Mouse (Mus musculus) embryo, embryonic 10 days (tissue): Measurements from ENCODE around the gene Fgfr2.

Source experiments
- DNase-seq: peaks from one replicate; pipeline ENCODE4 v3.0.0-alpha.2; 2015; ENCODE audit warnings: low spot score

Fgfr2 gene

DNA sequence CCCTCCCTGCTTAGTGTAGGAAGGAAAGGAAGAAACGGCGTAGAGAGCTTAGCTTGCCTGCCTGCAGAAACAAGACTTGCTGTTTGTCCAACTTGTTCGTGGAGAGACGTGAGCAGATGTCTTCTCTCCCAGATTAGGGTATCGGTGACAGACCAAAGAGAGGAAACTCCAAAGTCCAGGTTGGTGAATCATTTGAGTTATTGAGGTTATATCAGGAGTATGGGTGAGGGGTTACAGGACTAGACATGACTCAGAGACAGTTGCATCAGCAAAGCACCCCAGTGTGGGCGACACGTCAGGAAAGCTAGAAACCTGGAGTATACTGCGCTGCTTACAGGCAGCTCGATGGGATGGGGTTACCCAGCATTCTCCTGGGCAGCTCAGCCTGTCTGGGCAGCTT, 2457.8 kb downstream of the Fgfr2 start:
- DNase-seq: no peak

DNA sequence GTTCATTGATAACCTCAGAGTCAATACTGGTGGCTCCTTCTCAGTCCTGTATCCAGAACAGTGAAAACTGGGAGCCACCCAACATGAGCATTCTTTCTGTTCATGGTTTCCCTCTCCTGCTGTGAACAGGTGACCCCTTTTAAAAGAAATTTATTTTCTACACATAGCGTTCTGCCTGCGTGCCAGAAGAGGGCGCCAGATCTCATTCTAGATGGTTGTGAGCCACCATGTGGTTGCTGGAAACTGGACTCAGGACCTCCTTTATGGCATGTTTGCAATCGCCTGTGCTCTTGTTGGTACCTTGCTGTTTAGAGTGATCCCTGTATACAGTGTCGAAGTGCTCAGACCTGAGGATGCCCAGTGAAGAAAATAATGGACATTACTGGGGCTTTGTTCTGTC, 2458.5 kb downstream of the Fgfr2 start:
- no peak for DNase-seq

DNA sequence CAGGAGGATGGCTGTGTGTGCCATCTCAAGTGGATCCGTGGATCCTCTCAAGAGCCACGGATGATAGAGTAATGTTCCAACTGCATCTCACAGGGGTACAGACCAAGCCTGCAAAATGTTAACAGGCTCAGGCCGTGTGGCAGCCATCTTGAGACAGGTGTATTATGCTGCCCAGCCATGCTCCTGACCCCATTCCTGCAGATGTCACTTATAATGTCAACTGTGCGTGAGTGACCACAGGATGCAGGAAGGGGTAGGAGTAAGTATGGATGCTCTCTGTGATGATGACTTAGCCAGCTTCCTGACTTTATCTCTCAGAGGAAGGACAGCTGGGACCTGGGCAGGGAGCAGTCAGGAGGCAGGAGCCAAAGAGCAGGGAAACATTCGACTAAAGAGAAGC, 2459.1 kb downstream of the Fgfr2 start:
- no peak for DNase-seq

DNA sequence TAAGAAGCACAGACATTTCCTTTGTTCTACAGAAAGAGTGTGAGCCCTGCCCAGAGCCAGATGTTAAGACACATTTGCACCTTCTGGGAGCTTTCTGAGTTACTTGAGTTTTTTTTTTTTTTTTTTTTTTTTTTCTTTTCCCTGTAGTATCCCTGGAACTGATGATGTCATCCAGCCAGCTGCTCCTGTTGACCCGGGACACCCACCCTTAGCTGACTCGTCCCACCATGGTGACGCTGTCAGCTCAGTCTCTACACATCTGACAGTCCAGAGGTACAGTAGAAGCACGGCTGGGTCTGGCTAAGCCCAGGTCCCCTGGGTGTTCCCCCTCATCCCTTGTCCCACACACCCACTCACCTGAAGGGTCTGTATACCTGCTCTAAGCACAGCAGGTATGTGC, 2460.3 kb downstream of the Fgfr2 start:
- DNase-seq: no peak

DNA sequence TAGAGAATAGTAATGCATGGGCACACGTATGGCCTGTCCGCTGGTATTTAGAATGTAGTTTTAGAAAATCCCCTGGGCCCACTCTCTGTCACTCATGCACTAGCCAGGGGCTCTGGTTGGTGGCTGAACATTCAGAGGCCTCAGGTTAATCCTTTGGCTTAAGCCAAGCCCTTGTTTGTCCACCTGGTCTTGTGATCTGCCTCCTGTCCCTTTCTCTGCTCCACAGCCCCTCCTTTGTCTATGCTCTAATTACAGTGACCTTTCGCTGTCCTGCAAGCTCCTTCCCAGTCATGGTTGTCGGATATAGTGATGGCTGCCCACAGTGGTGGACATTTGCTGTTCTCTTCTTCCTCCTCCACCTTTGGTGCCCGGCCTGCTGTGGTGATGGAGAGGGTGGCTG, 2460.9 kb downstream of the Fgfr2 start:
- no peak for DNase-seq

DNA sequence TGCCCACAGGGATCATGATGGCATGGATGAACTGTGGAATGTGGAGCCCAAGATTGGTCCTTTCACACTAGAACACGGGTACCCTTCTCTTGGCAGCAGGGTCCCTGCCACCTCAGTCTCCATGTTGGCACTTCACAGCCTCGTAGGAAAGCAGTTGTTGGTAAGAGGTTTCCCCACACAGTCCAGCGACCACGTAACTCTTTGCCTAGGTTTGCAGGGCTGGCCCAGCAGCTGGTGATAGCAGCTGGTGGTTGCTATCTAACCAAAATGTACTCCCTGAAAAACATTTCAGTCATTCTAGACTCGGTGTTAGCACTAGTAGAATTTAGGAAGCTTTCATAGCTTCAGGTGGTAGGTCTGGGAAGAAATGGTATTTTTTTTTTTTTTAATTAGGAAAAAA, 2464.0 kb downstream of the Fgfr2 start:
- no peak for DNase-seq

DNA sequence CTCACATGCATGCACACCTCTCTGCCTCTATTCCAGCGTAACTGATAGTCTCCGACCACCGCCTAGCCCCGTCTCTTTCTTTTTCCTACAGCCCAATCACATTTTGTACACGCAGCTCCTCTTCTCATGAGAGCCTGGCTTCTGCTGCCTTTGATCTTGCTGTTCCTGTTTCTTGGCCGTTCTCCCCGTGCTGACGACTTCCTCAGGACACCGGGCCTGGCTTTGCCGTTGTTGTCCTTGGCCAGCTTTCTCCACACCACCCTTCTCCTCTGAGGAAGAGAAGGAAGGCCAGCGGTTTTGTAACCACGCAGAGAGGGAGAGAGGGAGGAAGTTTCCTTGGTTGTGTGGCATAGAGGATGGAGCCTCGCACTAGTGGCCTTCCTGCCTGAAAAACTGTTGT, 2465.4 kb downstream of the Fgfr2 start:
- DNase-seq: no peak

DNA sequence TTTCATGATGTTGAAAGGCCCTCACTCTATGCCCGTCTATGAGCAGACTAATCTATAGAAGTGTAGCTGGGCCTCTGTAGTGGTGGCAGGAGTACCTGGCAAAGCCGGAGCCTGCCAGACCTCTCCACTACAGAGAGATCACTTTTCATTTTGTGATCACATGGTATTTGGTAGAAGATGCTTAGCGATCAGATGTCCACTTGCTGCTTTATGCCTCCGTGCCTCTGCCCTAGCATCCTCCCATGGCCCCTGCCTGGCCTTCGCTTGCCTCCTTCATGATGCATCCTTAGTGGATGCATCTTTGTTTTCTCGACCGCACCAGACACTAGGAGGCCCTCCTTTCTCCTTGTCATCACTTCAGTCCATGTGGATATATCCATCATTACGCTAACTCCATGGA, 2466.2 kb downstream of the Fgfr2 start:
- DNase-seq: no peak

DNA sequence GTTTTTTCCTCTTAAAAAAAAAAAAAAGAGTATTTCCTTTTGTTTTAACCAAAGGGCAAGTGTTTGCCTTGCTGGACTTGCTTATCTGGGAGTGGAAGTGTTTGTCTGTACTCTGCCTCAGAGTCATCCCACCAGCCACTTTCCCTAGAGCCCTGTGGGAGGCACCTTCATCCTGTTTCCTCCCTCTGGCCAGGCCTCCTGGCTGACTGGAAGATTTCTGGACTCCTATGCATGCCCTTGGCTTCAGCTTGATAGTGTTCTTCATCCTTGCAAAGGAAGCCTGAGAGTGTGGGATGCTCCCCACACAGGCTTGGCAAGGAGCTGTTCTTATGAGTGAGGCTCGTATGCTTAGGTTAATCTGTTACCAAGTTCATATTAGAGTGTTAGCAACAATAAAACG, 2468.6 kb downstream of the Fgfr2 start:
- DNase-seq: no peak

DNA sequence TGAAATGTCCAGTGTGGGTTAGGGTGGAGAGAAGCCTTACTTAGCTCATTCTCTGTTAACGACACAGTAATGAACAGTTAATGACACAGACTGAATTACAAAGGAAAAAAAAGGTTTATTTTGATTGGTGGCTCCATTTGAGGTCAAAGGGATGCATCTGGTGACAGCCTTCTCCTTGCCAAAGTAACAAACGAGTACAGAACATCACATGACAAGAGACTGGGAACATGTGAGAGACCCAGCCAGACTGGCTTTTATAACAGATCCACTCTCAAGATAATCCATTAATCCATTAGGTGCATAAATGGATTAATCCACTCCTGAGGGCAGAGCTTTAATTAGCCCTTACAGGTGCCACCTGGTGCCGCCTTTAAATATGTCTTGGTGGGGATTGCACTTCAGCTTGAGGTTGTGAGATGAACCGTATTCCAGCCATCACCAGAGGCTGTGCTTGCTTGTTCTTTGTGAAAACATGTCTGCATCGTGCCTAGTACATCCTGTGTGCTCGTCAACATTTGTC, 2470.1 kb downstream of the Fgfr2 start:
- no peak for DNase-seq

DNA sequence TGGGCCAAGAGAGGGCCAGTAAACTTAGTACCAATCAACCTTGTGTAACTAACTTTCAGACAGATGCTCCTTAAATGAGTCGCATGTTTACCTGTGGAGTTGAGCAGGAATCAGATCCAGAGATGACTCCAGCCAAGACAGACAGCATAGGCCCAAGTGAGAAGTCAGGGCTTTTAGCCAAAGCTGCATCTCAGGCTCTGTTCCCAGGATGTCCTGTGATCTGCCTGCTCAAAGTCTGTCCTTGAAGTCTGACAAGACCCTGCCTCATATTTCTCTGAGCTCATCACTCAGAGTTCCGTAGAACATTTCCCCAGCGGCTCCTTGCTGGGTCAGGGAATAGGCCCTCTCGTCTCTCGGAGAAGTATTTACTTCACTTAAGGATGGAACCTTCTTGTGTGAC, 2472.5 kb downstream of the Fgfr2 start:
- DNase-seq: no peak

DNA sequence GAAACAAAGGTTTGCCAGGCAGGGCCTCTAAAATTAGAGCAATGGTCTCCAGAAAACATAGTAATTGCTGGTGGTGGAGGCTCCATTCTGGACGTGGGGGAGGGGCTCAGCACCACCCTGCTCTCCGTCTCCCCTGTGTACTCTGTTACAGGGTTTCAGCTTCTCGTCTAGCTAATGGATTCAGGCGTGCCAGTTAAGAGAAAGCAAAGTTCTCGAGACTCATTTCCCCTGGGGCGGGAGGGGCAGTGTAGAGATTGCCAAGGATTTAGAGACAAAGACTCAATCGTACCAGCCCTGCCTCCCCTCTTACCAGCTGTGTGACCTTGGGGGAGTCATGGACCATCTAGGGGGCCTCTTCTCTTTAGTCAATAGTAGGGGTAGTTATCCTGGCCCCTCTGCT, 2473.9 kb downstream of the Fgfr2 start:
- no peak for DNase-seq

DNA sequence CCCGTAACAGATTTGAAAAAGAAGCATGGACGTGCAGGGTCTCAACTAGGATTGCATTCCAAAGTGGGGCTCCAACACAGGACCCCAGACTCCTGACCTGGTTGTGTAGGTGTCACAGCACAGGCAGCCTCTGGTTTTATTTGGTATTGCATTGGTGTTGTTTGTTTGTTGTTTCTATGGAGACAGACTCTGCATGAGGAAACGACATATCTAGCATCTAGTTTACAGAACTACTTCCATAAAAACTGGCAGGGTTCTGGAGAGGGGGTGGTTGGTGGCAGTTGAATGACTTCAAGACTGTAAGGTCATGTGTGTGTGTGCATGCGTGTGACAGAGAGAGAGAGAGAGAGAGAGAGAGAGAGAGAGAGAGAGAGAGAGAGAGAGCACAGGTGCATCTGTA, 2475.1 kb downstream of the Fgfr2 start:
- DNase-seq: no peak

DNA sequence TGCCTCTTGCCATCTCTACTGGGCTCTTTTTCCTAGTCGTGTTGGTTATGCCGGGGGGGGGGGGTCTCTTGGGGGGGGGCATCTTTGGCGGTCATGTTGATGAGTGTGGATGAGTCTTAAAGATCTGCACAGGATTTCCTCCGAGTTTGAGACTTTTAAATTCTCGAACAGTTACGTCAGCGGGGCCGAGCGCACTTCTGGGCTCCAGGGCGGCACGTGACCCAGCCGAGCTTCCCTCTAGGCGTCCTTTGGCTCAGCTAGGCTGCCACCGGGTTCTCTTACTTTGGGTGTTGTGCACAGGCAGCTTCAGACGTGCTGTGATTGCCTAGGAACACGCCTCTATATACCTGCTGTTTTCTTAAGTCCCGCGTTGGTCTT, 2476.4 kb downstream of the Fgfr2 start:
- peak; percentile 92 for DNase-seq

DNA sequence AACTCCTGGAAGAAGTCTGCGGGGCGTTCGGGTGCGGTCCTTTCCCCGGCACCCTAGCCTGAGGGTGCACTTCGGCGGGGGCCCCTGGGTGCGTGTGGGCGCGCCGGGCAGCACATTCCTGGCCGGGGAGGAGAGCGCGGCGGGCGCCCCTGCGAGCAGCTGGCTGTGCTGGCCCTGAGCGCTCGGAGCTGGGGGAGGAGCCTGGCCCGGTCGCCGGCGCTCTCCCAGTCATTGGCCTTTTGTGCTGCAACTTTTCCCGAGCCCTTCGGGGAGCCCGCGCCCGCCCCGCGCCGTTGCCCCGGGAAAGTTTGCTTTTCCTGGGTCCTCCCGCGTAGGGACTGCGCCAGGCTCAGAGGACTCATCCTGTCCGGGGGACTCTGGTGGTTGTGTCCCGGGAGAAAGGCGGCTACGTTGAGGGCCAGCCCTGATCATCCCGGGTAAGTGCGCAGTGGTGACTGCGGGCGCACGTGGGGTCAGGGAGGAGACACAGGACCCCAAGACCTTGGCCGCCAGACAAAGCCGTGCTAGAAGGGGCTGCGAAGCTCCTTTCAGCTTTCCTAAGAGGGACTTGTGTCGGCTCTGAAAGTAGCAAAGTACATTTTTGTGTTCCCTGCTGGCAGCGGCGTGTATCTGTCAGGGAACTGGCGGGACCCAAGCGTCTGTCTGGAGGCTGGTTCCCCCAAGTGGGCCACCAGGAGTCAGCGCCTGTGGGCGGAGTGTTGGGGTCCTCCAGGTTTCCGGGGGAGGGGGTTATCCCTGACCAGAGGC, 2477.0 kb downstream of the Fgfr2 start:
- DNase-seq: peak; percentile 78

DNA sequence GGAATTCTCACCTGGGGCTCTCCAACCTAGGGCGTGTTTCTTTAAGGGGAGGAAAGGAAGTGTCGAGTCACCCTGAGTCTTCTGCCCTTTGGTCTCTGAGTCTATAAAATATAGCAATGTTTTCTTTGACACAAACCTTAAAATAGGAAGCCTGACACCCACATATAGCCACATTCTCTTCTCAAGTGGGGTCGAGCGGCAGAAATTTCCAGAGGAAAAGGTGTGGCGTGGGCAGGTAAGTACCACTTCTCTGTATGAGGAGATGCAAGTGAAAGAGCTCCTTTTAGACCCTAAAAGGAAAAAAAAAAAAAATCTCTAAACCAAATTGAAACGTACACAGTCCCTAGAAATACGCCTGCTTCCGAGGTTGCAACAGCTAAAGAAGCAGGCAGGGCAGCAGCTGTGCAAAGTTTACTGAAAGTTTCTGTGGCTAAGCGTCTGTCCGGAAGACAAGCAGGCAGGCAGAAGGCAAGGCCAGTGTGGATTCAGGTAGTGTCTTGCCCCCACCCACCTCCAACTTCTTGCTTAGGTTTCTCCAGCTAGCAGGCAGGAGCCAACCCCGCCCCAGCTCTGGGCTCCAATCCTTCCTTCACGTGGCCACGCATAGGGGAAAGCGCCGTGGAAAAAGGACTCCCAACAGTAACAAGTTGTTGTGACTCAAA, 2477.7 kb downstream of the Fgfr2 start:
- DNase-seq: peak; percentile 63

DNA sequence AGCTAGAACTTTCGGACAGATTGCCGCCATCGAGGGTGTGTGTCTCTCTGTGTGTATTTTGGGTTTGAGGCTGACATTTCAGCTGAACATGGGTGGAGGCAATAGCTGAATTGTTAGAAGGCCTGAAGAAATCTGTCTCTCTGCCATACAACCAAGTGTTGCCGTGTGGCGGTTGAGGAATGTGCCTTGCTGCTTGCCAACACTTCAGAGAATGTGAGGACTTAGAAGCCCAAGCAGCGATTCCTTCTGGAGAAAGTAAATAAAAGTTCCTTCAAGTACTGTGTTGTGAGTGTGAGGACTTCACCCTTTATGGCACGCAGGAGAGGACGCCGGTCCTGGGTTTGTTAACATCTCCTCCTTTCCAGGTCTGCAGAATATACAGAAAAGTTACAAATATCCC, 2482.5 kb downstream of the Fgfr2 start:
- DNase-seq: no peak

DNA sequence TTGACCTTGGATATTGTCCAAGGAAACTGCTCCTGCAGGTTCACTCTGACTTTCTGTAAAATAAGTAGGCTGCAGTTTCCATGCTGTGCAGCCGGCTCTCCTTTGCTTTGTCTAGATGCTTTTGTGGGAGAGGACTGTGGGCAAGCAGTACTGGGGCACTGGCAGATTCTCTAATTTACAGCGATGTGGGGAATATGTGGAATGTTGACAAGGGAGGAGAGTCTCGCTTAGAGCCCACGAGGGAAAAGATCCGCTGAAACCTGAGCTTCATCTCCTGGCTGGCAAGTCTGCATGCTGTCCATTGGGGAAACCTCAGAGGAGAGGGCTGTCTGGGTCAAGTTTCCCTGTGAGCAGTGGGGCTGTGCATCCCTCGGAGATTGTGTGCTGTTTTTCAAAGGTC, 2485.3 kb downstream of the Fgfr2 start:
- DNase-seq: peak; percentile 30

DNA sequence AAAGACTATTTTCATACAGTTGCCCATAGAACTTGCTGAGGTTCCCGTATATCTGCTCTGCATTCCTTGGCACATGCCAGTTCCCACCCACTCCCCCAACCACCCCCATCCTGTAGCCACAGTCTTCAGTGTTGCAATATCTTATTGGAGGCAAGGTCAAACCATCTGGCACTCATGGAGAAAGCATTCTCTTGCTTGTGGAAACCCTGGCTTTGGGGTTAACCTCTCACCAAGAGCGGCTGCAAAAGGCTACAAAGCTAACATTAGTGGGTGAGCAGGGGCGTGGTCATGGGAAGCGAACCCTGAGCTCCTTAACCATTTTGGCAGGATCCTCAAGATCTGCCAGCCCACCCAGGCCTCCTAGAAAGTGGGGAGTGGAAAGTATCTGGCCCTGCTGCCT, 2486.2 kb downstream of the Fgfr2 start:
- DNase-seq: no peak

DNA sequence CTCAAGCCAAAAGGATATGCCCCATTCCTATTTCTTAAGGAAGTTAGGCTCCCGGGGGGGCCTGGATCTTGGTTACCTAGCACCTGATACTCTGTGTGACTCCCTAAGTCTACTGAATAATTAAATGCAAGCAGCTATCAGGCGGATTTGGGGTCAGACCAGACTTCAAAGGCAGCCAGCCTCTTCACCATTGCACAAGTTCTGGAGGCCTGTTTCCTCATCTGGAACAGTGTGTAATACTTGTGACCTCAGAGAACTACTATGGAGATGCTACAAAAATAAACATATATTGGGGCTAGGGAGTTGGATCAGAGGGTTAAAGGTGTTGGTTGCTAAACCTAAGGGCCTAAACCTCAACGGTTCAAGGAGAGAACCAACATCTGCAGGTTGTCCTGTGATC, 2486.9 kb downstream of the Fgfr2 start:
- no peak for DNase-seq

DNA sequence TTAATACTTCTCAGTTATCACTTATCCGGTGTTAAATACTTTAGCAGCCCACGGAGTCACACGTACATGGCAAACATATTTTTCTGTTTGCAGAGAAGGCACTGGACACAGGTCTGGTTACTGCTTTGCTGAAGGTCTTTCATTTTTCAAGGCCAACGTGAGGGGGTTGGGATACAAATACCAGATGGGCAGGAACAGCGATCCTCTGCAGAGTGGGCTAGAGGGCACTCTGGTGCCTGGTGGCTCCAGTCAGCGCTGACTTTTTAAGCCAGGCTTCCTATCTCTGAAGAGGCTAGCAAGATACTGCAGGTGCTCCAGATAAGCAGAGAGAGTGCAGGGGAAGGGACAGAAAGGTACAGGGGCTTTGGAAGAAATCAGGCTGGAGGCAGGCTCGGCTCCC, 2487.9 kb downstream of the Fgfr2 start:
- peak; percentile 33 for DNase-seq

DNA sequence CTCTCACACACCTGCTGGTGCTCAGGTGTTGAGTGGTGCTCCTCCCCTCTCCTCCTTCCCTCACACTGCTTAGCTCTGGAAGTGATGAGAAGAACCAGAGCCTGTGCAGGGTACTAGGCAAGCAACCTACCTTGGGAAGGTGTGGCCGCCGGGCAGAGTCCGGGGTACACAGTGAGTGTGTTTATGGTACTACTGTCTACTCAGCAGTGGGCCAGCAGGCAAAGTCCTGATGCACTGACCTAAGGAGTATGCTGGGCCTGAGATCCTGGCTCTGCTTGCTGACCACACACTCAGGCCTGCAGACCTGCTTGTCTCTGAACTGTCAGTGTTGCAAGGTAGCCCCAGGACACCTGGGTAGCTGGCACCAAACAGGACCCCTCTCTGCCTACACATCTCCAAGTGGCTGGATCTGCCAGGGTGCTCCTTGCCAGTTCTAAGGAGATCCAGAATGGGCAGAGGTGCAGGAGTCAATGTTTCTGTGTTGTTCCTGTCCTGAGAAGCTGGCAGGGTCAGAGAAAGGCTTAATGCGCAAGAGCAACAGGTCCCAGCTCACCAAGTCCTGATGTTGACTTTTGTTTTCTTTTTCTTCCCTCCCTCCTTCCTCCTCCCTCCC, 2488.8 kb downstream of the Fgfr2 start:
- no peak for DNase-seq

DNA sequence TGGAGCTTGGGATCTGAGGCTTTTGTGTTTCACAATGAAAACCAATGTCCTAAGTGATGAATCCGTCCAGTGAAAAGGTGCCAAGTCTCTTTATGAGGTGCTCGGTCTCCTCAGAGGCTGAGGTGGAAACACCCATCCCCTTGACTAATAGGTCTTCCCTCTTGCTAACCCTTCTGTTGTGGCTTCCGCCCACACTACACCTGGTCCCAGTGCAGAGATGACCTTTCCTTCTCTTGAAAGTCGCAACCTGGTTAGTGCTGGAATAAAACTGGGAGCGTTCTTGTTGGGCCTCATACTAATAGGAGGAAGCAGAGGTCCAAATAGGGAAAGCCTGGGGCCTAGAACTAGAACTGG, 2490.8 kb downstream of the Fgfr2 start:
- no peak for DNase-seq
